Mouse (Mus musculus) duodenum, adult 2 months (tissue): ENCODE results near the gene Aspa. TPM values are rescaled to one million over a fixed set of nuclear protein-coding genes. Genes with fewer than 3 reads are reported as not detected.

Experiments
- polyA plus RNA-seq: library from polyadenylated mRNA; depleted of rRNA; stranded (reverse); fragments of >200 nt; gene quantifications from 2 replicates; pipeline ENCODE4 v1.2.3, GENCODE M21; 2012; ENCODE audit warnings: low replicate concordance; rRNA removed

Gene Aspa
- polyA plus RNA-seq, result 0.82 and 5.1 TPM in 2 replicates

DNA sequence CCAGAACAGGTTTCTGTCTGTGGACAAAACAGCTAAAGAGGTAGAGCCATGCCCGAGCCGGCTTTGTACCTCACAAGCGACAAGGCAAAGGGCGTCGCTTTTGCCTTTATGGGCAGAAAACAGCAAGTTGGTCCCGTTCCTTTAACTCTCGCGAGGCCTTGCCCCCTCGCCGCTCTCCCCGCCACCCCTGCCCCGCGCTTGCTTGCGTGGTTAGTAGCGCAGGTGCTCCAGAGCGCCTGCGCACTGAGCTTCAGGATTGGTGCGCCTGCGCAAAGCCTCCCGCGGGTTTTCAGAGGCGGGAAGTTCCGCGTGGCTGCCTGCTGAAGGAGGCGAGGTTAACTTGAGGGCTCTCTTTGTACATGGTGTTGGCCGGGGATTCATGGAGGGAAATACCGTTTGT, at the start of gene Aspa, which contains the start of the genes Gm49340 and Spata22:
TSS of gene Aspa (minus strand) at position 155 of the 400 bp plus-strand sequence.
TSS of gene Gm49340 (plus strand) at position 300 of the 400 bp plus-strand sequence.
TSS of gene Spata22 (plus strand) at position 300 of the 400 bp plus-strand sequence.

DNA sequence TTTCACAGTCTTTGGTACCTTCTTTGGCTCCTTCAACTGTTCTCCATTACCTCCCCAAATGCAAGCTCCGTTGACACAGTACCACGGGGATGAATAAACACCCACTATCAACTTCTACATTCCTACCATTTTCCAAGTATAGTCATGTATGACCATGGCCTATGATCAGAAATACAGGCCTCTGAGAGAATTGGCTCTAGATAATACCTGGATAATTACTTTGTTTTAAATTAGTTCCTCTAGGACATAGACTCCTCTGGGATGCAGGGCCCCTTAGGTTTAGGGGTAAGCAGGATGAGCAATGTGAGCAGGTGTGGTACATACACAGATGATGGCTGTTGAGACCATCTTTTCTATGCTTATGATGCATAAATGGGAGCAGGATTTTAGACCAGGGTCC, 41.5 kb upstream of the Aspa start, which contains the start of gene Olfr376:
TSS of gene Olfr376 (plus strand) at position 301 of the 400 bp plus-strand sequence.

DNA sequence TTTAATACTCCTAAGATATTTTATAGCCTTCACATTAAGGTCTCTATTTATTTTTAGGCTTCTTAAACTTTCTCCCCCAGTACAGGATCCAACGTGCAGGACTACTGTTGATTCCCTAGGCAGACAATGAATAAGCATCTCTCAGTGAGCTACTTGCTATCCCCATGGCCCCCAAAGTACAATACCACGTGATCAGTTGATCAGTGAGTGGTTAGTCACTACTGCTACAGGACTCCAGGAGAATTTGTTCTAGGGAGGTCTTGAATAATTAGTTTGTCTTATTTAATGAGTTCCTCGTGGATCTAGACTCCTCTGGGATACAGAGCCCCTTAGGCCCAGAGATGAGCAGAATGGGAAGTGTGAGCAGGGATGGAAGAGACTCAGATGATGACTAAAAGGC, 21.1 kb upstream of the Aspa start, which contains the start of gene Olfr20:
TSS of gene Olfr20 (plus strand) at position 301 of the 400 bp plus-strand sequence.

GRCm38 (mm10) chr11:73267267-73267666, 62.1 kb downstream of the Aspa start, which contains the start of gene Trpv3:
Trpv3 (plus strand) TSS chr11:73267388.

Other genes starting within 250 kb of the Aspa start
- gene Itgae, start 239.0 kb downstream of the Aspa start, polyA plus RNA-seq, result 3.5 and 7.0 TPM in 2 replicates
- gene Haspin, start 191.3 kb downstream of the Aspa start, polyA plus RNA-seq, result 1.8 and 3.7 TPM in 2 replicates
- 0.33 TPM in 1 of 2 replicates, not detected in the other for gene P2rx5, start 169.2 kb downstream of the Aspa start, polyA plus RNA-seq
- gene Emc6, start 152.6 kb downstream of the Aspa start, polyA plus RNA-seq, result 45.1 and 69.0 TPM in 2 replicates
- 98.3 and 181 TPM in 2 replicates for gene Tax1bp3, start 152.5 kb downstream of the Aspa start, polyA plus RNA-seq
- gene Ctns, start 130.6 kb downstream of the Aspa start, polyA plus RNA-seq, result 13.2 and 13.6 TPM in 2 replicates
- gene Shpk, start 130.1 kb downstream of the Aspa start, polyA plus RNA-seq, result 15.3 and 15.7 TPM in 2 replicates
- 0.11 TPM in 1 of 2 replicates, not detected in the other for gene Trpv1, start 95.3 kb downstream of the Aspa start, polyA plus RNA-seq
- 0.12 and 0.38 TPM in 2 replicates for gene Trpv3, start 62.2 kb downstream of the Aspa start, polyA plus RNA-seq
- gene Gm49340, start 145 bp upstream of the Aspa start, polyA plus RNA-seq, result not detected in 2 replicates
- gene Spata22, start 145 bp upstream of the Aspa start, polyA plus RNA-seq, result not detected in 2 replicates
- 0.12 TPM in 1 of 2 replicates, not detected in the other for gene Olfr20, start 21.2 kb upstream of the Aspa start, polyA plus RNA-seq
- not detected in 2 replicates for gene Olfr376, start 41.6 kb upstream of the Aspa start, polyA plus RNA-seq
- not detected in 2 replicates for gene Olfr1, start 70.0 kb upstream of the Aspa start, polyA plus RNA-seq
- not detected in 2 replicates for gene Olfr378, start 98.9 kb upstream of the Aspa start, polyA plus RNA-seq
- gene Olfr380, start 127.9 kb upstream of the Aspa start, polyA plus RNA-seq, result not detected in 2 replicates
- gene Olfr381, start 162.0 kb upstream of the Aspa start, polyA plus RNA-seq, result not detected in 2 replicates
- gene Olfr382, start 187.6 kb upstream of the Aspa start, polyA plus RNA-seq, result not detected in 2 replicates